Mouse (Mus musculus): ENCODE measurements around the gene Cacng2.

The Cacng2 gene

DNA sequence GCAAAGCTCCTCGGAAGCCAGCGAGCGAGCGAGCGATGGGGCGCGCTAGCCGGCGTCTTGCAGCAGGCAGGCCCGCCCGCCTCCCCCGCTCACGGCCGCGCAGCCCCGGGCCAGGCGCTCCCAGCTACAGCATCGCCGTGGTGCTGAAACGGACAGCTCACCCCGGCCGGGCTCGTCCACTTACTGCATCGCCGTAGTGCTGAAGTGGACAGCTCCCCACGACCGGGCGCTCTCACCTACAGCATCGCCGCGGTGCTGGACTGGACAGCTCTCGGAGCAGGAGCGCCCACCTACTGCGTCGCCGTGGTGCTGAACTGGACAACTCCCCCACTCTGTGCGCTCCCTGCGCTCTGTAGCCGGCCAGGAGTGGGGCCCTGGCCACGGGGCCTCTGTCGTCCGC lies at the start of gene Cacng2:
TSS of gene Cacng2 (minus strand) at position 325 of the 400 bp plus-strand sequence.
- DNase-seq = peak; percentile 99

DNA sequence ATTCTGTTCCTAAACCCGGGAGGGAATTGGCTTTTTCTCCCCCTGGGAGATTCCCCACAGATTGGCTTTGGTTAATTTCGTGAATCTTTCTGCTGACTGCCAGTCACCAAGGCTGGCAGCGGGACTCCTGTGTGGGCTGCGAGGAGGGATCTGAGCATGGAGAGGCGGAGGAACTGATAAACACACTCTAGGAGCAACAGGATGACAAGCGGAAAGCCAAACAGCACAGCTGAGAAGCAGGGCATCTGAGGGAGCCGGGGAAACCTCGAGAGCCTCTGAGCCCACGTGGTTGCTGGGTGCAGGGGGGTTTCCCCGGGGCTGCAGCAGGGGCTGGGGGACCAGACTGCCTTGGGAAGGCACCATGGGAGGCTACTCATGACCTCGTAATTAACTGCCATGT lies 49.7 kb upstream of the Cacng2 start:
- no peak for DNase-seq

DNA sequence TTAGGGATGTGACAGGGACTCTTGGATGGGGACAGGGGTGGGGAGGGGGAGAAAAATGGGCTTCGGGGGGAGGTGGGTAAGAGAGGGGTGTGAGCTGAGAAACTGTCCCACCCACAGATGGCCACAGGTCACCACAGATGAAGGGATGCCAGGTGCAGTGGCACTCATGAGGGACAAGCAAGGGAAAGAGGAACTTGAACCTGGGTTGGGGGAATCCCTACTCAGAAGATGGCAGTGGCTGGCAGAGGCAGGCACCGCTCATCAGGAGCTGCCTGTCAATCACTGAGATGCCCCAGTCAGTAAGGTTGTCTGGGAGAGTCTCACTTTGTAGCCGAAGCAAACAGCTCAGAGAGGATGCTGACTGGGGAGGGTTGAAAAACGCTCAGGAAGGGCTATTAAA lies 45.5 kb upstream of the Cacng2 start:
- DNase-seq = peak; percentile 92

DNA sequence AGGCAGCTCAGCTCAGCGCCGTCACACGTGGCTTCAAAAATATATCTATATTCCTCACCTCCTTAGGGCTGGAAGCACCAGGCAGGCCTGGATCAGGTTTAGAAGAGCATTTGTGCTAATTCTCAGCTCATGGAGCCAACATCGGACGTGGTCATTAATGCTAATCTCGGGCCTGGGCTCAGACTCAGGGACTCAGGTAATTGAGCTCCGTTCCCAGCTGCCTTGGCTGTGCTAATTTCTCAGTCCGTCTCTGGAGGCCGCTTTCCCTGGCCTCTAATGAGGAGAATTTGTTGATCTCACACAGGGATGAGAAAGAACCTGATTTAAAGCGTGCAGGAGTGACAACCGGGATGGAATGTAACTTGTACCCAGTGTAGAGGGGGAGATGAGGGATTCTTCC lies 44.6 kb upstream of the Cacng2 start:
- no peak for DNase-seq

DNA sequence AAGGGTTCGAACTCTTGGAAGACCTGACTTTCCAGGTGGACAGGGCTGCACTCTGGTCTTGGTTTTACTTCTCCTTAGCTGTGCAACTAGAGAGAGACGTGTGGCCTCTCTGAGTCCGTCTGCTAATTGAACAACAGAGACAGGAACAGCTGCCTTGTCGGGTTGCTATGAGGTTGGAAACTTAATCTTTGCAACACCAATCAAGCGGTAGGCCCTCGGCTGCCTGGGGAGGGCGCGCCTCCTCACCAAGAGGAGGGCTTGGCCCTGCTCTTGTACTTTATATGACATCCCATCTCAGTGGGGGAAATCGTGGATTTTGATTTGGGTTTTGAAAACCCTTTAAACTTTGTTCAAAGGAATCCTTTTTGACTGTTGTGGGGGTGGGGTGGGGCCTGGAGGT lies 42.1 kb upstream of the Cacng2 start:
- no peak for DNase-seq

DNA sequence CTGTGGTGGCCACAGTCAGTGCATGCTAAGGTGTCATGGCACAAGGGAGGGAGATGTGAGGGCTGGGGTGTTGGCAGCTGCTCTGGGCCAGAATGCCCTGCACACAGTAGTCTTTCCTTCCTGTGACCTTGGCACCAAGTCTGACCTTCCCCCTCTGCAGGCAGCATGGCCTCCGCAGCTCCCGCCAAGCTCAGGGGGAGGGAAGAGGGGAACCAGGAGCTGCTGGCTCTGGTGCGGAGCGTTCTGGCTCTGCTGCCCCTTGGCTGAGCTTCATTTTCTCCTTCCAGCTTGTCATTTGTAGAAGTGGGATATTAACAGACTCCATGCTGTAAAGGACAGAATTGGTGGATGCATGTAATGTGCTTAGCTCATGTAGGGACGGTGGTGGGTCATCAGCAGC lies 38.5 kb upstream of the Cacng2 start:
- DNase-seq = no peak

DNA sequence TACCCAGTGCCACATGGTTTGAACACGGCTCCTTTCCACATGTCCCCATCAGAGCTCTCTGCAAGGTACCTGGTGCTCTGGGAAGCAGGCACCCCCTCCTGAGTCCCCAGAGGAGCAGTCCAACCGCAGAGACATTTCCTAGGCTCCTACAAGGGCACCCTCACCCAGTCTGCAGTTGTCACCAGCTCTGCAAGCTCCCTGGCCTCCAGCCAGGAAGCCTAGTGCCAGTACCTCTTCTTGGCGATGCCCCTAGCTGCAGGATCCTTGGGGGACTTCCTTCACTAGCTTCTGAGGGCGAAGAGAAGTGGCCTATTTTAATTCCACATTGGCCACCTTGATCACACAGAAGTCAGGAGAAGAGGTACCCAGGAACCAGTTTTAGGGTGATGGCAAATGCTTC lies 38.0 kb upstream of the Cacng2 start:
- DNase-seq = no peak

DNA sequence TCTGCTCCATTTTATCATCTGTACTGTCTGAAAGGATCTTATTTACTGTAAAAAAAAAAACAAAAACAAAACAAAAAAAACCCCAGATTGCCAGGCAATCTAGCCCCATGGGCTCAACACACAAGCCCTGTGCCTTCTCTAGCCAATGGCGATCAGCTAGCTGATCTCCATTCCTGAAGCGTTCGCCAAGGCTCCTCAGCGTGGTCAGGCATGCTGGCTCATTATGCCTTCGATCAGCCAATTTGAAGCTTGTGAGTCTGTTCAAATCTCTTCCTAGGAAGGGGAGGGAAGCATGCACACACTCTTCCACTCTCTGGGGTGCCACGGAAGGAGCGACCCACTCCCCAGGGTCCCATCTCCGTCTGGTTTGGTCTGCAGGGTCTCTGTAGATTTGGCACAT lies 37.5 kb upstream of the Cacng2 start:
- no peak for DNase-seq

DNA sequence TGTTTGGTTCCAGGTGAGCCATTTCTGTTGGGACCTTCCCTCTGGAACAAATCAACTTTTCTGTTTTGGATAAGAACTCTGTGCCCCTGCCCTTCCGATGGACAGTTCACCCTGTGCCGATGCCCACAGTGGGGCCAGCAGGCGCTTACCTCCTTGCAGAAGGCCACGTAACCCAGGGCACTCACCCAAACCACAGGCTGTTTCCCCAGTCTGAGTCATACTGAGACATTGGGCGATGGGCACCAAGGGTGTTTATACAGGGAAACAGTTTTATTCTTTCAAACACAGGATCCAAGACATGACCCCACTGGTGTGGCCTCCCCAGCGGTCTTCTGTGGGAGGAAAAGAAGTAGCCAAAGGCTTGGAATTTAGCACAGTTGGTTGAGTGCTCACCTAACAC lies 35.6 kb upstream of the Cacng2 start:
- no peak for DNase-seq

DNA sequence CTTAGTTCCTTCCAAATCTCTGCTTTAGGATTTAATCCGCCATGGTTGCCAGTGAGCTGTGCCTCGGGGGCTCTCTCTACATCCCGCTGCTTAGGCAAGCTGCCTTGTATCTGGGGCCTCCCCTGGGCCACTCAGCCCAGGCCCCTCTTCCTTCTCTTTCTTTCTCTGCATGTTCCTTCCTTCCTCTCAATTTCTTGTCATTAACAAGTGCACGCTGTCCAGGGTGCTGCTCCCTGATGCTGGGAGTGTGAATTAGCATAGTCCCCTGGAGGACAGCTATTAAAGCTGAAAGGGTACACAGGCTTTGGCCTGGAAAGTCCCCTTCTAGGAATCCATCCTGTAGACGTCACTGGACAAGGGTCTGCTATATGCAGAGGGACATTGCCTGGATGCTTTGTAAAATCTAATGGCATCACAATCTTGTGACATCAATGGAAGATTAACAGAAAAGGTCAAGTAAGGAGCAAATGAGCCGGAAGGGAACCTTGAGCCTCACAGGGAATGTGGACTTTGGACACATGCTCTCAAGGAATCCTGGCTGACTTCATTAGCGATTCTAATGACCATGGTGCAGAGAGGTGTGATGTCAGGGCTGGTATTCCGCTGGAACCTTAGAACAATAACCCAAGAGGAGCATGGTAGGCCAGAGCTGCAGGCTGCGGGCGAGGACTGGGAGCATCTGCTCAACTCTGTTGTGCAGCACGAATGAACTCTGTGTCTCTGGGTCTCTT lies 33.4 kb upstream of the Cacng2 start:
- DNase-seq = no peak

DNA sequence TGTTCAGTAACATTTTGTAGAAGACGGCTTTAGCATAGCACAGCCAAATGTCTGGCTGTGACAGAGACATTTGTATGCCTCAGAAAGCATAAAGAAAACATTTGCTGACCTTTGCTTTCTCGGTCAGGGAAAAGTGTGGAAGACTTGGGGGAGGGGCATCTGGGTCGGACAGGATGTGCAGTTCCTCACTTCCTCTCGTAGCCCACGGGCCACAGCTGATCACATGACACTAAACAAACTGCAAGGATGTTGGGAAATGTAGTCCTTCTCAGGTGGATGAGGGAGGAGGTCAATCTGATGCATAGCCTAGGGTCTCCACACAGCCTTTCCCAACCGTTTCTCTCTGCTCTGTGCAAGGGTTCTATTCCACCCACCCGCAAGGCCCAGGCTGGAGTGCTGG lies 28.7 kb upstream of the Cacng2 start:
- no peak for DNase-seq

DNA sequence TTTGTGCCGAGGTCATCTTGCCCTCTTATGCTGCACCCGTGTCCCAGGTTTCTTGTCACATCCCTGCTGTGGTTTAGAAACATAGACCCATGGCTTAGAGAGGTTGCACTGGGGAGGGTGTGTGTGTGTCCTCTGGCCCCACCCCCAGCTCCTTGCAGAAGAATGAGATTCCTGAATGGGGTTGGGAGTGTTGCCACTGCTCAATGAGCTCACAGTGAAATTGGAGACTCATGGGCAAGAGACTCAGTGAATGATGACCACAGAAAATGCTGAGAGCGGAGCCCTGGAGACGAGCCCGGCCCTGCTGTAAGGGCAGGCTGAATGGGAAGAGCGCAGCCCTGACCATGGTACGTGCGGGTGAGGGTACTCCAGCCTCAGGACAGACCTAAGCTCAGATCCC lies 20.4 kb upstream of the Cacng2 start:
- DNase-seq = no peak

DNA sequence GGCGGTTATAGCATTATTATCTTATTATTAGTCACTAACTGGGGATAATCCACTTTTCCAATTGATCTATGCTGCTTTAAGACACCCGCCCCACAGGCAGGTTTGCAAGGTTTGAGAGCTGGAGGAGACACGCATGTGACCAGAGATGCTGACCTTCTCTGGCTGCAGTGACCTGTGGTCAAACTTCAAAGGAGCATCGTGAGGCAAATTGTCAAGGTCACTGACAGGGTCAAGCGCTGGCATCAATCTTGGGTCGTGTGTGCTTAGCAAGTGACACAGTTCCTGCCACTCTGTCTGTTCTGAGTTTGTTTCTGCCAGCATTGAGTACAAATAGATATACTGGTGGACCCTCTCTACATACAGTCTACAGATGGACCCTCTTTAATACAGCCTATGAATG lies 14.8 kb upstream of the Cacng2 start:
- no peak for DNase-seq

DNA sequence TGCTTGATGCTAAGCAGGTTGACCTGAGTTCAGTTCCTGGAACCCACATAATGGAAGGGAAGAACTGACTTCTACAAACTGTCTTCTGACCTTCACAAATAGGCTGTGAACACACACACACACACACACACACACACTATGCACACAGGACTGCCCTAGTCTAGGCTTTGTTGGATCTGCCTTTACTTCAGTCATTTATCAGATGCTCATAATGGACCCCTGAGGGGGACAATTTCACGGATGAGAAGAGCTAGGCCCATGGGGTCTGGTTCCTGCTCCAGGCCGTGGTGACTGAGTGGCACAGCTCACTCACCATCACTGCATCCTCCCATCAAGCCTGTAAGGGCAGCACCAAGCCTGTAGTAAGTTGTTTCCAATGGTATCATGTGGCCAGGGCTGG lies 13.6 kb upstream of the Cacng2 start:
- DNase-seq = no peak

DNA sequence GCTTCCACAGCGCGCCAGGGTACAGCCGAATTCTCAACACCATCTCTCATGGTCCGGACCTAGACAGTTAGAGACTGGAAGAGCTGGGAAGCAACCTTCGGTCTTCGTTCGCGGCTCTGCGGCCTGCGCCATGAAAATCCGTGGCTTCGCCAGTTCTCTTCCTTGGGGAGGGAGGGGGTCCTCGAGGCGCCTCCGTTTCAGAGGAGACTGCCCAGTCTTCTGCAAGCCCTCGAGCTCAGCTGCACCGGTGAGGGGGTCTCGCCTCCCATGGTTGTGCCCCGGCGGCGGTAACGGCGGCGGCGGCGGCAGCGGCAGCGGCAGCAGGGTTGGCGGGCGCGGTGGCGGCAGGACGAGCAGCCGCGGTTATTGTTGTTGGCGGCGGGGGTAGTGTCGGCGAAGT lies 580 bp downstream of the Cacng2 start:
- no peak for DNase-seq

DNA sequence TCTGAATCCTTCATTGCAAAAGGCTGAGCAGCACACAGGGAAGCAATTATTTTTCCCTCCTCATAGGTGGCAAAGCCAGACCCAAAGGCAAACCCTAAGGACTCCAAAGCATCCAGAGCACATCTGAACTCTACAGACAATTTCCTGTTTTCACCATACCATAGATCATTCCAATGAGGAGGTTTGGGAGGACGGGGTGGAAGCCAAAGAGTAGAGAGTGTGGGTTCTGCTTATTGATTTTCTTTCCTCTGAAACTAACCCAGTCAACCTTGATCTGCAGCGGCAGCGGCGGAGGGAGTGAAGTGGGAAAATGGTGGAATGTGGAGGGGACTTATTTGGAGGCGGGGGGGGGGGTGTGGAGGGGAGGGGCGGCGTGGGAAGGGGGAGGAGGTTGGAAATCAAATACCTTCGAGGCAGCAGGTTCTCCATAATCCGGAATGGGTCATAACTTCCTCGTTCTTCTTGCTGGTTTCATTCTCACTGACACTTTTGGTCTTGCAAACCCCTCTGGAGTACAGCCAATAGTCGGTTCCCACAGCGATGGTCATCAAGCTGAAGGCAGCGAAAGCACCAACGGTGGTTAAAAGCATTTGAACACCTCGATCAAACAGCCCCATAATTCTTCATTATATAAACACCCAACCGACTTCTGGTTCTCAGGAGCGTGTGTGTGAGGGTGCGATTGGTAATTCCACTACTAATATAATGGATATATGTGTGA lies 1.4 kb downstream of the Cacng2 start:
- no peak for DNase-seq

DNA sequence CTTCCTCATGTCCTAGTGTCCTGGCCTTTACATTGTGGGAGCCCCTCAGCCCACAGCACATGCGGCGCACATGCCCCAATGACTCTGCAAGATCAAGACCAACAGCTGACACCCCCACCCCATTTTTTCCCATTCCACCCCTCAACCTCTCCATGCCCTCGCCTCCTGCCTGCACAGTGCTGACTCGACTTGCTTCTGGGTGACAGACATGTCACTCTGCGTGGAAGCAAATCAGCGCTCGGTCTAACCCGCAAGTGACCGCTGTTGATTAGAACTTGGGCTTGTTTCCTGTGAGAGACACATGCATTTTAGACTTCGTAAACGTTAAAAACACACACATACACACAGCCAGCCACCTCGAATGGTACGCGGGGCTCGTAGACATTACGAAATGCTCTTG lies 2.1 kb downstream of the Cacng2 start:
- DNase-seq = no peak

DNA sequence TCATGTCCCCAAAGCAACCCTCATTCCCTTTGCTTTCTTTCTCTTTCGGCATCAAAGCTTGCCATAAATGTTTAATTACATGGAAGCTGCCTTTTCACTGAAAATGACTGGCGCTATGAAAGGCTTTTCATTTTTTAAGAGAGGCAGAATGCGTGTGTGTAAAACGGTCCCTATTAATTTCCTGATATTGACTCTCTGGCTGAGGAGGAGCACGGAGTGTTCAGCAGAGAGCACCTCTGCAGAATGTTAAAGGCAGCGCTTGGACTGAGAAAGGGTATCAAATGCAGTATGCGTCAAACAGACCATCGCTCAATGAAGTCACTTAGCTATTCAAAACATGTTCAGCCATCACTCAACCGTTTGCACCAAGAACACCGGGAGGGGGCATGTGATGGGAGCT lies 2.9 kb downstream of the Cacng2 start:
- DNase-seq = no peak

DNA sequence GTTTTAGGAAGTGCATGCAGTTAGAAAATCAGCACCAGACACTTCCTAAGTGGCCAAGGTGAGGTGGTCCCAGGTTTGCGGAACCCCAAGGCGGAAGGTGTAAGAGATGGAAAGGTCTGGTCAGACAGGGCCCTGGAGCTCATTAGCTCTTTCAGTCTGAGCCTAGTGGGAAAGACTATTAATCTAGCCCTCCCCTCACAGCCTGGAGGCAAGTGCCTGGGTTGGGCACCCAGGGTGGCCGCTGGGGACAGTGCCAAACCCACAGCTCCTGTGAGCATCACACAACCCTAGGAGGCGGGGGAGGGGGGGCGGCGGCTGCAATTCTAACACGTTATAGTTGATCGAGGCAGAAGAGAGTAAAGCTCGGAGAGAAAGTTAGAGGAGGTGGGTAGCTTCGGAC lies 3.6 kb downstream of the Cacng2 start:
- DNase-seq = no peak

DNA sequence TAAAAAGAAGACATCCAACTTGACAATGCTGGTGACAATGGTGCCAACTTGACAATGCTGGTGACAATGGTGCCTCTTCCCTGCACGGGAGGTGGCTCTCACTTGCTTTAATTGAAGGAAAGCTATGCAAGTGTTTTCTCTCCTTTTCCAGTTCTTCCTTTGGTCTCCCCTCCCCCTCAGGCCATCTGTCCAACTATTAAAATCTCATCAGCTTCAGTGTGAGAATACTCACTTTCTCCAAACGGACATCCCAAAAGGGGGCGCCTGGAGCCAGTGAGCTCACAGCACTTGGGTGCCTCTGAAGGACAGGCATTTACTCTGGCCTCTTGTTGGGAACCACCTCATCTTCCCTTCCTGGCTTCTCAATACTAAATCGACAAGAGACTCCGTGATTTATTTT lies 20.3 kb downstream of the Cacng2 start:
- DNase-seq = no peak

DNA sequence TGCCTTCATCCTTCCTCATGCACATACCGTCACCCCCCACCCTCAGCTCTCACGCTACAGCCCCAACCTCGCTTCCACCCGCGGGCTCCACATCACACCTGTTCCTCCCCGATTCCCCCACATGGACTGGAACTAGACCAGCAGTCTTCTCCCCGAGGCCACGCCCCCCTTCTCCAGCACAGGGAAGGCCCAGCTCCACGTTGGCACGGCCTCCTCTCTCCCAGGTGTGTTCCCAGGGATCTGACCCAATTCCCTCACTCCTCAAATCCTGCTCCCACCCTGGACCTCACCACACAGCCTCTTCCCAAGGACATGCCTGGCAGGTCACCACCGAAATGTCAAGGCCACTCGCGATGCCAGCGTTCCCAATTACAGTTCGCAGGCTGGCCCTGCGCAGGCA lies 23.8 kb downstream of the Cacng2 start:
- DNase-seq = no peak

DNA sequence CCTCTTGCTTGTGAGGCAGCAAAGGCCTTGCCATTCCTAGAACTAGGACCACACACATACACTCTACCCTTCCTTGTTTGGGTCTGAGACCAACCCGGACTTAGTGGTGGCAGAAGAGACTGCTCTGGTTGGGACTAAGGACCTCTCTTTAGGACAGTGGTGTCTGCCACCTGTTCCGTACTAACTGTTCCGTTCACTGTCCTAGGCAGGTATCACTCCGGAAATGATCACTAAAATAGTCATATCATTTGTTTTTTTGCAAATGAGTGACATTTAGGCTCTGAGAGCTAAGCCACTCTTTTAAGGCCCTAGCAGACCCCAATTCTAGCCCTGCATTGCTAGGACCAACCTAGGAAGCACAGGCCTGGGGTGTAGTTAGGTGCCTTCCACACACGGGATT lies 26.2 kb downstream of the Cacng2 start:
- no peak for DNase-seq

DNA sequence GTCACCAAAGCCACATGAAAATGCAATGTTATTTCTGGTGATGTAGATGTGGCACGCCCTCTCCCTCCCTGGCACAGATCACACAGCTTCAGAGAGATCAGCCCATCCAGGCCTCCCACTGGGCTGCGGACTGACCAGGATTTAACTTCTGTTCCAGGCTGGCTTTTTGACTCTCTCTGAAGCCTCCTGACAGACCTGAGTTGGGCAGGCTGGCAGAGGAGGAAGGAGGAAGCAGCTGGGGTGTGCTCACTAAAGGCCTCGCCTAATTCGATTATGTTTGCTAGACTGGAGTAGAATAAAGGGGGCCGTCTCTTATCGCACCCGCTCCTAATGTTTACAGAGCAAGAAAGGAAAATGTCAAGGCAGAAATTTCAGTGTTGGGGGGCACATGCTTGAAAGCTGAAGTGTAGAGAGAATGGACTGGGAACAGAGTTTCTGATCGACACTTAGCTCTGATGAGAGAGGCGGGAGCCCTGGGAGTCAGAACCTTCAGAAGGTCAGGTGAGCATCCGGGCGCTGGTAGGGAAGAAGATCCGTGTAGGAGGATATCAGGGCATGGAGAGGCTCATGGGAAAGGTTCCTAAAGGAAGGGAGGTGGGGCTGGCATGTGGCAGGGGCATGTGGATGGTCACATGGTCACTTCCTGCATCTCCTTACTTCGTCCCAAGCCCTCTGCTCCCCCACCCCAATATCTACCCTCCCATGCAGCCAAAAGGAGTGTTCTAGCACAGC lies 36.8 kb downstream of the Cacng2 start:
- DNase-seq = no peak

DNA sequence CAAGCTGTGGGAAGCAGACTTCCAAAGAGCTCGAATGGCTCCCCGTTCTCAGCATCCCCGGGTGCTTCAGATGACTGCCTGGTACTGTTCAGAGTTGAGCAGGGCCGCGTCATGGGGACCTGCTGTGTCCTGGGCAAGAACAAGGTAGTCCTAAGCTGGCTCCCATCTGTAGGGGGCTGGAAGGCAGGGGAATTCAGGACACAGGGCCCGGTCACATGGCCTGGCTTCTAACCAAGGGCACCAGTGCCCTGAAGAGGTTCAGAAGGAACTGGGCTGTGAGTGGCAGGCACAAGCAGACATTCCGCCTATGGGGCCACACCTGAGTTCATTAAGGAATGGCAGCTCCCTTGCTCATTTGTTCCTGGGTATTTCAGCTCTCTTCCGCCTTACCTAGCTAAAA lies 37.7 kb downstream of the Cacng2 start:
- no peak for DNase-seq
